Mouse (Mus musculus) forebrain, embryonic 16.5 days (tissue): ENCODE data around the gene Sema3b. TPM values are rescaled to one million over a fixed set of nuclear protein-coding genes. Genes with fewer than 3 reads are reported as not detected.
A peak's percentile ranks its signal among the peaks of the same experiment; 100 is the strongest.

ENCODE experiments used
- ATAC-seq: fragments of 200-750 bp; cut with Nextera tagmentation; 2 replicates; pipeline ENCODE4 v1.8.0; 2017; ENCODE audit warnings: mild to moderate bottlenecking, moderate library complexity
- H3K27ac ChIP-seq: fragments of 300-500 bp; sonication (generic); 2 replicates; pipeline ENCODE4 v1.5.1; 2014; ENCODE audit warnings: low read length, control low read depth
- H3K27me3 ChIP-seq: fragments of 300-500 bp; sonication (generic); replicated peaks from 2 replicates; pipeline ENCODE4 v1.6.1; 2014; ENCODE audit warnings: low read length; ENCODE audit not compliant: control insufficient read depth, insufficient read depth
- H3K36me3 ChIP-seq: fragments of 300-500 bp; sonication (generic); 2 replicates; pipeline ENCODE4 v1.6.1; 2014; ENCODE audit not compliant: control insufficient read depth, insufficient read depth
- H3K4me1 ChIP-seq: fragments of 300-500 bp; sonication (generic); replicated peaks from 2 replicates; pipeline ENCODE4 v1.6.1; 2014; ENCODE audit warnings: low read length; ENCODE audit not compliant: control insufficient read depth, insufficient read depth
- H3K4me2 ChIP-seq: fragments of 300-500 bp; sonication (generic); 2 replicates; pipeline ENCODE4 v1.6.1; 2014; ENCODE audit warnings: mild to moderate bottlenecking, low read length, control low read depth
- H3K4me3 ChIP-seq: fragments of 300-500 bp; sonication (generic); replicated peaks from 2 replicates; pipeline ENCODE4 v1.5.1; 2014; ENCODE audit warnings: mild to moderate bottlenecking, low read length, control low read depth
- H3K9ac ChIP-seq: fragments of 300-500 bp; sonication (generic); replicated peaks from 2 replicates; pipeline ENCODE4 v1.6.1; 2014; ENCODE audit warnings: low read depth, low read length, control low read depth
- H3K9me3 ChIP-seq: fragments of 300-500 bp; sonication (generic); 2 replicates; pipeline ENCODE4 v1.6.1; 2016; ENCODE audit warnings: low read length; ENCODE audit not compliant: control insufficient read depth
- WGBS: fragments of 180-500 bp; shearing (Covaris S2); extraction: QIAGEN DNeasy Blood & Tissue Kit; methylation state at CpG from one replicate; pipeline ENCODE4 v1.1.7; 2014; 5-methylcytosine and 5-hydroxymethylcytosine counted together
- polyA plus RNA-seq: library from polyadenylated mRNA; unstranded; fragments of >200 nt; fragmentation: Nextera tagmentation; extraction: Ambion mirVana; gene quantifications from 2 replicates; pipeline ENCODE4 v1.2.1, GENCODE M21; 2015

Sema3b gene
- polyA plus RNA-seq, 1 experiment from 2014 or later, result 3.0 TPM

DNA sequence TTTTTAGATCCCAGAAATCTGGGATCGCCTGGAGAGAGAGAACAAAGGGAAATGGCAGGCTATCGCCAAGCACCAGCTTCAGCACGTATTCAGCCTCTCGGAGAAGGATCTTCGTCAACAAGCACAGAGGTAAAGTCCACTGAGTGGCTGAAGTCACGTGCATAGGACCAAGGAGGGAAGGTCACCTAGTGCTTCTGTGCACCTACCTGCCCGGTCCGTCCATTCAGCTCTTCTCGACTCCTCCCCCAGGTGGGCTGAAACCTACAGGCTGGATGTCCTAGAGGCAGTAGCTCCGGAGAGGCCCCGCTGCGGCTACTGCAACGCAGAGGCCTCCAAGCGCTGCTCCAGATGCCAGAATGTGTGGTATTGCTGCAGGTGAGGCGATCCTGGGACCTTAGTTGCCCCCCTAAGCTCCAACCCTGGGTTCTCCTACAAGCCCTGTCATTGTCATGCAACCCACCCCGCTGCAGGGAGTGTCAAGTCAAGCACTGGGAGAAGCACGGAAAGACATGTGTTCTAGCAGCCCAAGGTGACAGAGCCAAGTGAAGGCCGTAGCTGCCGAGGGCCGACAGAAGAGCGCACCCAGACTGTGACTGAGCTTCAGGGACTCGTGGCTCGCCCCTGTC lies 58.4 kb downstream of the Sema3b start:
- Histone ChIP-seq H3K27me3 (peaks cover 32% of the 10 kb centered on the region), H3K4me2 (peak overlapping the region; percentile 72), H3K9ac (peak overlapping the region; percentile 65), H3K9me3 (no peaks in the 10 kb centered on the region), H3K36me3 (no peaks in the 10 kb centered on the region), H3K4me3 (peak overlapping the region; percentile 45; the same call in 1 of the 2 replicates), H3K27ac (no peak overlapping the region), H3K4me1 (peaks cover 50% of the 10 kb centered on the region)
- ATAC-seq, result no peak
- 34% methylated on average over 23 of the region's 23 CpGs for WGBS

DNA sequence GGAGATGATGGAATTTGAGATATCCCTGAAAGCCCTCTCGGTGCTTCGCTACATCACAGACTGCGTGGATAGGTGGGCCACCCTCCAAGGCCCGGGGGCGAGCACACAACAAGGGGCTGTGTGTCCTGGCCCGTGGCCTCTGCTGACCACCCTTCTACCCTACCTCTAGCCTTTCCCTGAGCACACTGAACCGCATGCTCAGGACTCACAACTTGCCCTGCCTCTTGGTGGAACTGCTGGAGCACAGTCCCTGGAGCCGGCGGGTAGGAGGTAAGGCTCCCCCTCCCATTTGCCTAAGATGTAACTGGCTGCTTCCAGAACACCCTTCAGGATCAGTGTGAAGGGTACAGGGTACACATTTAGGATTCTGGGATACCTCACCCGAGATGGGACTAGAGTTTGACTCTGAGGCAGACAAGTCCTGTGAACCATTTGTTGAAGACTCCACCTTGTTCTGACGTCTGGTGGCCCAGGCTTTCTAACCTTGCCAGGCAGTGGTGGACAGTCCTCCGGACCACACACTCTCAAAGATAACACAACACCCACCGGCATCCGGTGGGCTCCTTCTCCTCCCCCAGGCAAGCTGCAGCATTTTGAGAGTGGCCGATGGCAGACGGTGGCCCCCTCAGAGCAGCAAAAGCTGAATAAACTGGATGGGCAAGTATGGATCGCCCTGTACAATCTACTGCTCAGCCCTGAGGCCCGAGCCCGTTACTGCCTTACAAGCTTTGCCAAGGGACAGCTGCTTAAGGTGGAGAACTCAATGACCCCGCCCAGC lies 59.5 kb downstream of the Sema3b start:
- H3K4me1 ChIP-seq, result peaks cover 43% of the 10 kb centered on the region
- WGBS, result 88% methylated on average over 20 of the region's 20 CpGs

DNA sequence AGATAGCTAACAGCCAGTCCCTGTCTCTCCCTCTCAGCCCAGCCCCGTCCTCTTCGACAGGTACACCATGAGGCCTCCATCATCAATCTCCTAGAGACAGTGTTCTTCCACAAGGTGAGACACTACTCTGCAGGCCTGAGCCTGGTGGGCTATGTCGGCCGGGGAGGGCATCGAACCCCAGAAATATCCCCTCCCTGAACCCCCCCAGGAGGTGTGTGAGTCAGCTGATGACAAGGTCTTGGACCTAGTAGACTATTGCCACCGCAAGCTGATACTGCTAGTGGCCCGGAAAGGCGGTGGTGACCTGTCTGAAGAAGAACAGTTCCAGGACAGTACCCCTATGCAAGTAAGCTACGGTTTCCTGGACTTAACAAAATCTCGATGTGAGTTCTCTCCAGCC lies 60.2 kb downstream of the Sema3b start:
- Histone ChIP-seq H3K4me2 (no peak overlapping the region), H3K36me3 (peaks cover 9% of the 10 kb centered on the region), H3K27me3 (peaks cover 32% of the 10 kb centered on the region), H3K4me1 (peaks cover 41% of the 10 kb centered on the region), H3K4me3 (no peak overlapping the region), H3K9ac (no peak overlapping the region), H3K9me3 (no peaks in the 10 kb centered on the region), H3K27ac (no peak overlapping the region)
- no peak for ATAC-seq
- 88% methylated on average over 10 of the region's 10 CpGs for WGBS

More for the DNA sequence above, 59.5 kb downstream of the Sema3b start:
- Histone ChIP-seq H3K9ac (no peak overlapping the region), H3K4me3 (no peak overlapping the region), H3K9me3 (no peaks in the 10 kb centered on the region), H3K27me3 (peaks cover 32% of the 10 kb centered on the region), H3K4me2 (no peak overlapping the region), H3K27ac (no peak overlapping the region), H3K36me3 (0 out of 2 replicates have a peak, but pooled peaks cover 3% of the 10 kb centered on the region)
- no peak for ATAC-seq

DNA sequence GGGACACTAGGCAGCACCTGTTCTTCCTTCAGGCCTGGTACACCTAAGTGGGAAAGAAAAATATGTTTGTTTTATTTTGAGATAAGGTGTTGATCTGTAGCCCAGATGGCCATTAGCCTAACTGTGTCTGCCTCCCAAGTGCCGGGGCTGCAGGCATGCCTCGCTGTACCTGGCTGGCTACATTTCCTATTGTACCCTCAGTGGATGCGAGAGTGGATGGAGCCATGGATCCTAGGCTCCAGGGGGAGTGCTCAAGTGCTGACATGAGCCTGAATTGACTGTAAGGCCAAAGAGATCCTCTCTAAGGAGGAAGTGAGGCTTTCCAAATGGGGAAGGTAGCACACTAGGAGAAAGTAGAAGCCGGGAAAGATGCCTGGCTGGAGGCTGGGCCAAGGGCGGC lies 61.1 kb downstream of the Sema3b start:
- peaks cover 32% of the 10 kb centered on the region for H3K27me3 ChIP-seq
- no peak overlapping the region for H3K9ac ChIP-seq
- no peak overlapping the region for H3K27ac ChIP-seq
- H3K36me3 ChIP-seq, result peaks cover 9% of the 10 kb centered on the region
- H3K4me2 ChIP-seq, result no peak overlapping the region
- WGBS, result 79% methylated on average over 5 of the region's 5 CpGs
- H3K4me1 ChIP-seq, result peaks cover 40% of the 10 kb centered on the region
- H3K4me3 ChIP-seq, result no peak overlapping the region
- H3K9me3 ChIP-seq, result no peaks in the 10 kb centered on the region
- ATAC-seq, result no peak

Other genes with a start within 250 kb of the Sema3b start
- 3.6 and 5.8 TPM in 2 replicates for gene Cacna2d2, start 209.6 kb downstream of the Sema3b start, polyA plus RNA-seq
- 41.9 and 44.5 TPM in 2 replicates for gene Tmem115, start 75.3 kb downstream of the Sema3b start, polyA plus RNA-seq
- 35.7 and 38.5 TPM in 2 replicates for gene Cyb561d2, start 67.0 kb downstream of the Sema3b start, polyA plus RNA-seq
- gene Nprl2, start 67.0 kb downstream of the Sema3b start, polyA plus RNA-seq, result 88.4 and 89.8 TPM in 2 replicates
- gene Zmynd10, start 61.9 kb downstream of the Sema3b start, polyA plus RNA-seq, result 2.2 and 3.2 TPM in 2 replicates
- gene Rassf1, start 57.7 kb downstream of the Sema3b start, polyA plus RNA-seq, result 43.4 and 45.4 TPM in 2 replicates
- 93.2 and 98.5 TPM in 2 replicates for gene Tusc2, start 46.0 kb downstream of the Sema3b start, polyA plus RNA-seq
- 69.7 and 74.5 TPM in 2 replicates for gene Hyal2, start 41.3 kb downstream of the Sema3b start, polyA plus RNA-seq
- 6.9 and 7.2 TPM in 2 replicates for gene Hyal1, start 32.3 kb downstream of the Sema3b start, polyA plus RNA-seq
- 16.2 and 16.9 TPM in 2 replicates for gene Naa80, start 30.3 kb downstream of the Sema3b start, polyA plus RNA-seq
- gene Hyal3, start 28.4 kb downstream of the Sema3b start, polyA plus RNA-seq, result 1.4 TPM in 2 replicates
- gene Ifrd2, start 21.6 kb downstream of the Sema3b start, polyA plus RNA-seq, result 14.4 and 16.8 TPM in 2 replicates
- 299 and 316 TPM in 2 replicates for gene Gnai2, start 26.1 kb upstream of the Sema3b start, polyA plus RNA-seq
- gene Slc38a3, start 60.3 kb upstream of the Sema3b start, polyA plus RNA-seq, result 30.4 and 32.6 TPM in 2 replicates
- gene Gnat1, start 70.5 kb upstream of the Sema3b start, polyA plus RNA-seq, result 1.2 and 1.4 TPM in 2 replicates
- gene Sema3f, start 101.2 kb upstream of the Sema3b start, polyA plus RNA-seq, result 11.0 and 14.9 TPM in 2 replicates
- 294 and 303 TPM in 2 replicates for gene Rbm5, start 161.8 kb upstream of the Sema3b start, polyA plus RNA-seq